Mouse (Mus musculus) heart, embryonic 14.5 days (tissue): ENCODE results near the gene Lrrc4. TPM values are rescaled to one million over a fixed set of nuclear protein-coding genes. Genes with fewer than 3 reads are reported as not detected.

Source experiments
- ATAC-seq: fragments of 200-750 bp; cut with Nextera tagmentation; 2 replicates; pipeline ENCODE4 v1.8.0; 2017; ENCODE audit warnings: low read depth, moderate TSS enrichment; ENCODE audit not compliant: insufficient number of reproducible peaks, insufficient read depth, low FRiP score
- H3K27ac ChIP-seq, 2 experiments: fragments of 200-500 bp in 1 of 2; fragments of 300-500 bp in 1 of 2; sonication (generic) in 1 of 2; replicated peaks in 1 of 2; 2 replicates each; pipeline ENCODE4 v1.5.1; 2012 to 2014; ENCODE audit warnings: low read depth in 2 of 2, low read length in 2 of 2, control low read depth in 1 of 2, mild to moderate bottlenecking in 1 of 2, mixed read lengths in 1 of 2; ENCODE audit not compliant: control insufficient read depth in 1 of 2, insufficient read depth in 1 of 2
- H3K27me3 ChIP-seq: fragments of 300-500 bp; sonication (generic); 2 replicates; pipeline ENCODE4 v1.6.1; 2014; ENCODE audit warnings: mild to moderate bottlenecking, low read length, control low read depth; ENCODE audit not compliant: control insufficient read depth, insufficient read depth
- H3K36me3 ChIP-seq: fragments of 300-500 bp; sonication (generic); 2 replicates; pipeline ENCODE4 v1.6.1; 2014; ENCODE audit warnings: mild to moderate bottlenecking, control low read depth, low read length, mixed read lengths; ENCODE audit not compliant: control insufficient read depth, insufficient read depth
- H3K4me1 ChIP-seq, 2 experiments: fragments of 200-500 bp in 1 of 2; fragments of 300-500 bp in 1 of 2; sonication (generic) in 1 of 2; 2 replicates each; pipeline ENCODE4 v1.6.1; 2012 to 2014; ENCODE audit warnings: low read length in 2 of 2, control low read depth in 1 of 2, mixed read lengths in 1 of 2; ENCODE audit not compliant: control insufficient read depth in 2 of 2, insufficient read depth in 2 of 2
- H3K4me2 ChIP-seq: fragments of 300-500 bp; sonication (generic); 2 replicates; pipeline ENCODE4 v1.6.1; 2014; ENCODE audit warnings: mild to moderate bottlenecking, low read length
- H3K4me3 ChIP-seq, 2 experiments: fragments of 200-500 bp in 1 of 2; fragments of 300-500 bp in 1 of 2; sonication (generic) in 1 of 2; 2 replicates each; pipeline ENCODE4 v1.5.1; 2012 to 2014; ENCODE audit warnings: low read length in 2 of 2, mild to moderate bottlenecking in 2 of 2, control low read depth in 1 of 2, low read depth in 1 of 2, moderate library complexity in 1 of 2; ENCODE audit not compliant: control insufficient read depth in 1 of 2, insufficient read depth in 1 of 2
- H3K9ac ChIP-seq: fragments of 300-500 bp; sonication (generic); 2 replicates; pipeline ENCODE4 v1.6.1; 2014; ENCODE audit warnings: mild to moderate bottlenecking, low read length
- H3K9me3 ChIP-seq: fragments of 300-500 bp; sonication (generic); 2 replicates; pipeline ENCODE4 v1.6.1; 2016; ENCODE audit warnings: low read length, control low read depth; ENCODE audit not compliant: control insufficient read depth
- WGBS: fragments of 180-500 bp; shearing (Covaris S2); extraction: QIAGEN DNeasy Blood & Tissue Kit; methylation state at CpG from one replicate; pipeline ENCODE4 v1.1.7; 2014; 5-methylcytosine and 5-hydroxymethylcytosine counted together
- polyA plus RNA-seq: library from polyadenylated mRNA; unstranded; fragments of >200 nt; fragmentation: Nextera tagmentation; extraction: Ambion mirVana; gene quantifications from 2 replicates; pipeline ENCODE4 v1.2.1, GENCODE M21; 2014

Lrrc4 gene
- polyA plus RNA-seq, 1 experiment from 2014 or later, result 0.45 TPM

DNA sequence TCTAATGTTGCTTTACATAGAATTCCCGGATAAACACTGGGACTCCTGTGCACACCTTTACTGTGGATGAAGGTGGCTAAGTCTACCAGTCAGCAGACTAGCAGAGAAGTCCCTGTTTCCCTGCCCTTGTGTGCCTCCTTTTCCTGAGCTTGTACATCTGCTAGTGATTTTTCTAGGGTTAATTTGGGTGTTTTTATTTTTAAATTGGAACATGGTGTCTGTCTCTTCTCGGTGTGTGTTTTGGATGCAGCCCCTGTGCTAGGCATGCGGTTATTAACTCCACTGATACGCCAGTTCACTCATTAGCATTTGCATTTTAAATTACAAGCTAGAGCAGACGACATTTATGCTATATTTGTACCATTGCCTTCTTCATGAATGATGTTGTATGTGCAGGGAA is 77.9 kb downstream of the Lrrc4 start:
- no peak for ATAC-seq
- Histone ChIP-seq H3K36me3 (no peaks in the 10 kb centered on the region; the same call in 1 of the 2 replicates), H3K4me2 (no peak overlapping the region), H3K4me3 (no peak overlapping the region), H3K9ac (no peak overlapping the region), H3K27ac (no peak overlapping the region), H3K9me3 (no peaks in the 10 kb centered on the region), H3K27me3 (no peaks in the 10 kb centered on the region), H3K4me1 (peaks cover 7 to 8% of the 10 kb centered on the region in 2 experiments)
- WGBS, result 91% methylated on average over 5 of the region's 5 CpGs

- H3K36me3 ChIP-seq, result no peaks in the 10 kb centered on the region; the same call in 1 of the 2 replicates
- peaks cover 9 to 12% of the 10 kb centered on the region in 2 experiments for H3K4me1 ChIP-seq
- ATAC-seq, result no peak
- no peak overlapping the region for H3K4me2 ChIP-seq
- H3K9ac ChIP-seq, result no peak overlapping the region
- no peaks in the 10 kb centered on the region for H3K9me3 ChIP-seq
- H3K27me3 ChIP-seq, result no peaks in the 10 kb centered on the region
- WGBS, result 95% methylated on average over 5 of the region's 5 CpGs
- H3K27ac ChIP-seq, result no peak overlapping the region
- H3K4me3 ChIP-seq, result no peak overlapping the region
Observed at GRCm38 (mm10) chr6:28753217-28753616, 78.3 kb downstream of the Lrrc4 start.

GRCm38 (mm10) chr6:28751186-28751585 is 80.4 kb downstream of the Lrrc4 start:
- Histone ChIP-seq H3K27me3 (no peaks in the 10 kb centered on the region), H3K27ac (no peak overlapping the region), H3K4me2 (no peak overlapping the region), H3K4me1 (peaks cover 5% of the 10 kb centered on the region in 2 experiments), H3K9ac (no peak overlapping the region), H3K4me3 (no peak overlapping the region), H3K36me3 (peaks cover 10% of the 10 kb centered on the region), H3K9me3 (no peaks in the 10 kb centered on the region)
- 56% methylated on average over 3 of the region's 3 CpGs for WGBS
- ATAC-seq, result no peak

DNA sequence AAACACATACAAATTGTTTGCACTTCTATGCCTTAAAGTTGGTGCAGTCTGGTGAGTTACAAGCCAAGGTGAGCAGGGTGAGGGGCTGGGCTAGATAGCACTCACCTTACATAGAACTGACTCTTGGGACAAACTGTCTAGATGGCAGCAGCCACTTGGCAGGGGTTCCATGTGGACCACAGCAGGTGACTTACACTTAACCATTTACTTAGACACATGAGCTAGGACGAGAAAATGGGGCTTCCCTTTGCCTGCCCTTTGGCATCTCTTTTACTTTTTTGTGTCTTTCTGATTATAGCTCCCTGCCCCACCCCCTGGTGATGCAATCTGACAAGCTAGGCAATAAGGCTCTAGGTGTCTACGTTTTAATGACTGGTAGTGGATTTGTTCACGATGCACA is 82.3 kb downstream of the Lrrc4 start:
- WGBS, result 87% methylated on average over 3 of the region's 3 CpGs
- Histone ChIP-seq H3K9ac (no peak overlapping the region), H3K27ac (no peak overlapping the region), H3K4me1 (peaks cover 4 to 5% of the 10 kb centered on the region in 2 experiments; a peak in 3 of 4 replicates), H3K27me3 (no peaks in the 10 kb centered on the region), H3K4me2 (no peak overlapping the region), H3K36me3 (peaks cover 20% of the 10 kb centered on the region), H3K9me3 (no peaks in the 10 kb centered on the region), H3K4me3 (no peak overlapping the region)
- no peak for ATAC-seq

GRCm38 (mm10) chr6:28747931-28748670 is 83.4 kb downstream of the Lrrc4 start:
- H3K4me2 ChIP-seq, result no peak overlapping the region
- no peaks in the 10 kb centered on the region for H3K9me3 ChIP-seq
- no peak for ATAC-seq
- H3K4me3 ChIP-seq, result no peak overlapping the region
- H3K36me3 ChIP-seq, result peaks cover 20% of the 10 kb centered on the region
- no peak overlapping the region for H3K27ac ChIP-seq
- no peak overlapping the region for H3K9ac ChIP-seq
- H3K27me3 ChIP-seq, result no peaks in the 10 kb centered on the region
- 57% methylated on average over 14 of the region's 14 CpGs for WGBS
- H3K4me1 ChIP-seq, result peaks cover 6 to 15% of the 10 kb centered on the region in 2 experiments

DNA sequence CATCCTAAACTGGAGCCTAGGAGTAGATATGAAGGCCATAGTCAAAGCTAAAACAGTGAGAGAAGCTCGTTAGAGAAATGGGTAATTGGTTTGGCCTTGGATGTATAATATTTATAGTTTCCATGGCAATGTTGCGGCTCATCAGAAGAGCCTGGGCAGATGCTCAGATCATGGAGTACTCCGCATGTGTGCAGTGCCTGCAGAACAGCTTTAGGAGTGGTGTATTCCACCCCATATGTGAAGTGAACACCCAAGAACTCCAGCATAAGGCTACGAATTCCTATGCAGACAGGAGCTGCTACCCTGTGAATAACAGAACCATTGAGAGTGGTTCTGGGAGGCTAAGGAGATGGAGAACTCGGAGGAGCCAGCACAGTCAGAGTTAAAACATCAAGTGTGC is 84.5 kb downstream of the Lrrc4 start:
- Histone ChIP-seq H3K27me3 (no peaks in the 10 kb centered on the region), H3K4me1 (peaks cover 8 to 20% of the 10 kb centered on the region in 2 experiments), H3K4me3 (no peak overlapping the region), H3K27ac (no peak overlapping the region), H3K9ac (no peak overlapping the region), H3K9me3 (no peaks in the 10 kb centered on the region), H3K36me3 (peaks cover 20% of the 10 kb centered on the region), H3K4me2 (no peak overlapping the region)
- 89% methylated on average over 5 of the region's 5 CpGs for WGBS
- ATAC-seq, result no peak

- 87% methylated on average over 7 of the region's 7 CpGs for WGBS
- Histone ChIP-seq H3K9ac (no peak overlapping the region), H3K9me3 (no peaks in the 10 kb centered on the region), H3K4me2 (no peak overlapping the region), H3K4me3 (no peak overlapping the region), H3K27me3 (no peaks in the 10 kb centered on the region), H3K27ac (no peak overlapping the region), H3K36me3 (peaks cover 20% of the 10 kb centered on the region), H3K4me1 (peaks cover 8 to 20% of the 10 kb centered on the region in 2 experiments)
- no peak for ATAC-seq
Observed at GRCm38 (mm10) chr6:28745864-28746263, 85.7 kb downstream of the Lrrc4 start.

DNA sequence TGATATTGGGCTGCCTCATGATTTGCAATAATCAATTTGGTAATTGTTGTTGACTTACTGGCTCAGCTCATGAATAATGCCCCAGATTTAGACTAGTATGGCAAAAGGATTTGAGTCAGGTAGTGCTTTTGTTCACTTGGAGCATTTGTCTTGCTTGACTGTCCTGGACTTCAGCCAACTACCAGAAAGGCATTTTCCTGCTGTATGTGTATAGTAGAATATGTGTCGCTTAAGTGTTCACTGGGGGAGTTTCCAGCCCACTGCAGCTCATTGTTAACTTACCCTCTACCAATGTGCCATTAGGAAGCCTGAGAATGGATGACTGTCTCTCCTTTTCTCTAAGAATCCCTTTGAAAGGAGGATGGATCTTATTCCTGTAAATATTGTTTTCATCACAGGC is 88.0 kb downstream of the Lrrc4 start:
- Histone ChIP-seq H3K36me3 (peaks cover 20% of the 10 kb centered on the region), H3K9me3 (no peaks in the 10 kb centered on the region), H3K4me3 (no peak overlapping the region), H3K27ac (peak overlapping the region in 1 of 2 experiments; percentile 51; a peak in 2 of 4 replicates), H3K4me2 (no peak overlapping the region), H3K4me1 (peaks cover 8 to 19% of the 10 kb centered on the region in 2 experiments), H3K27me3 (no peaks in the 10 kb centered on the region), H3K9ac (no peak overlapping the region)
- no peak; the same call in 1 of the 2 replicates for ATAC-seq
- 10% methylated on average over 1 of the region's 1 CpGs for WGBS
